Mouse (Mus musculus) regulatory T cell (primary cell): ENCODE measurements around the gene Klhl32.

Experiments
- in situ Hi-C: fragments of 300-600 bp; cut with MboI, MseI; formaldehyde crosslinking; loops from one replicate; pipeline ENCODE4 v1.15.1; 2025; ENCODE audit warnings: high pct_unique_total_duplicates

The Klhl32 gene

DNA sequence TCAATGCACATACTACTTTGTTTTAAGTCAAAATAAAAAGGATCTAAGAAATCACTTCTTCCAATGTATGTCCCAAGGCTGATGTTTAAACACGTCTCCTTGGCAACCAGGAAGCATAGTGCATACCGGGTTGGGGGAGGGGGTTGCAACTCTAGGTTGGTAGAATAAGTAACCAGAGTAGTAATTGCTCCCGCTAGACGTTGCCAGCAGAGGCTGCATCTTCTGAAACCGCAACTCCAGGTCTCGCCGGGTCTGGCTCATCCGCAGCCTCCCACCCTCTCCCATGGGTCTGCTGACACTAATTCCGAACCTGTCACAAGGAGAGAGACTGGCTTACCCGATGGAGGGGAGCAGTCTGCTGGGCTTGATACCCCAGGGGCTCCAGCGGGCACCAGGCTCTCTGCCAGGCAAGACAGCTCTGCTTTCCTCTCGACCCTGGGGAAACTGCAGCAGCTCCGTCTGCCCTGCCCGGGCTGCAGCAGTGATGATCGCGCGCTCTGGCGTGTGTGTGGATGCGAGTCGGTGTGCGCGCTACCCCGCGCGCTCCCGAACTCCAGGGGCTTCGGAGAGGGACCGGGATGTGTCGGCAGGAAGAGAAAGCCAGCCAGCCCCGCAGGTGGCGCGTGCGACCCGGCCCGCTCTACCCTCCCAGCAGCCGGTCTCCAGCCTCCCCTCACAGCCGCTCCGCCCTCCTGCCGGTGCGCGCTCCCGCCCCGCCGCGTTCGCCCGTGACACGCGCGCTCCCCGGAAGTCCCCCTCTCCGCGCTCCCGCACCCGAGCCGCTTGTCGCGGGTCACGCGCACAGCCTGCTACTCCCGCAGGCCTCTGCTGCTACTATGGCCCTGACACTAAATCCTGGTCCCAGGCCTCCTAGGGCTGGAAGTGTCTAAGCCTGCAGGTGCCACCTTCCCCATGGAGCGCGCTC lies at the start of gene Klhl32:
Gene Klhl32, minus strand, starts transcription at position 724 of the 925 bp plus-strand sequence.
- in situ Hi-C loops: no loop called here

DNA sequence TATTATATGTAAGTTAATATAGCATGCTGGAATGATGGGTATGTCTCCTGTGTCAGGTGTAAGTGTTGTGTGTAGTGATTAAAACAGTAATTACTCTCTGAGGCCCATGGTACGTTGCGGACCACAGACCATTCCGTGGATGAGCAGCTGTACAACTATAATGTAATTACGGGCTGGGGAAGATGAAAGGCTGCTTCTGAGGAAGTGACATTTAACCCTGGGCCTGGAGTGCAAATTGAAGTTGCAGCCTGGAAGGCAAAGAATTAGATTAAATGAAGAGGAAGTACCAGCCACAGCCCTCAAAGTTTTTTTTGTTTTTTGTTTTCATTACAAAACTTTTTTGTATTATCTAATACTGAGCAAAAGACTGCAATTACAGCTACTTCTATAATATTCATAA lies 48.2 kb upstream of the Klhl32 start:
- in situ Hi-C loops: loop anchor here (5.0 to 25.0 kb wide), 2 partner anchors 182 to 412 kb away; partner anchors contain the start of gene Mms22l

DNA sequence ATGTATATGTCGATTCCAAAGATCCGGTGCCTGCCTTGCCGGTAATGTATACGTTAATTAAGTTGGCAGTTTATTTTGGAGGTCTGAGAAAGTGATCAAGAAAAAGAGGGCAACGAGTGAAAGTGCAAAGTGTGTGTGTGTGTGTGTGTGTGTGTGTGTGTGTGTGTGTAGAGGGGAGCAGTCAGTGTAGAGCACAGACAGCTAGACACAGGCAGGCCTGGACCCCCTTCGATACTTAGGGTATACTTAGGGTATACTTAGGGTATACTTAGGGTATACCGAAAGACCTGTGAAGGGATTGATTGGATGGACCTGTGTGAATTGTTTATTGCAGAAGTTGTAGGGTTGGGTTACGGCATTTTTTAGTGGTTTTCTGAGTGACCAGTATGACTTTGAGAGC lies 47.7 kb upstream of the Klhl32 start:
- in situ Hi-C loops: loop anchor here (5.0 to 25.0 kb wide), 2 partner anchors 181 to 411 kb away; partner anchors contain the start of gene Mms22l

DNA sequence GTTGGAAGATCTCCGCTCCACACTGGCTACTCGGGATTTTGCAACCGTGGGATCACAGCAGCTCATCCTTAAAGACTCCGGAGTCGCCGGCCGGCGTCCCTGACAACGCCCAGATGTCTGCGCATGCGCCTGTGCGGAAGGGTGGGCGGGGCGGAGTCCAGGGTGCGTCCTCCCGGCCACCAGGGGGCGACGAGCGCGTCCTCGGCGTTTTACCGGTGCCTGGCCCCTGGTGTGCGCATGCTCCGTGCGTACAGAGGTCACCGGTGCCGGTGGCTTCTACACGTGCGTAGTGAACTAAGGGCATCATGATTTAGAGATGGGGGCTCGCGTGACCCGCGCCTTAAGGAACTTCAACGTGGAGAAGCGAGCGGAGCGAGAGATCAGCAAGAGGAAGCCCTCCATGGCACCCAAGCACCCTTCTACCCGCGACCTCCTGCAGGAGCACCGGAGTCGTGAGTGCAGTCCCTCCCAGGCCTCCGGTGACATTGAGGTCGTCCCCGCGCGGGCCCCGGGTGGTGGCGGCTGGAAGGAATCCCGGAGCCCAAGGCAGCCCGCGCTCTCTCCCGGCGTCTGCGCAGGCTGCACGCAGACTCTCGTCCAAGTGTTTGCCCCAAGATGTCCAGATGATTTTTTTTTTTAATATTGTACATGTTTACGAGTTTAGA lies 47.1 kb upstream of the Klhl32 start, which contains the start of gene Ndufaf4:
Gene Ndufaf4, plus strand, starts transcription at position 233 of the 665 bp plus-strand sequence.
- in situ Hi-C loops: loop anchor here (5.0 to 25.0 kb wide), 2 partner anchors 181 to 411 kb away; partner anchors contain the start of gene Mms22l

DNA sequence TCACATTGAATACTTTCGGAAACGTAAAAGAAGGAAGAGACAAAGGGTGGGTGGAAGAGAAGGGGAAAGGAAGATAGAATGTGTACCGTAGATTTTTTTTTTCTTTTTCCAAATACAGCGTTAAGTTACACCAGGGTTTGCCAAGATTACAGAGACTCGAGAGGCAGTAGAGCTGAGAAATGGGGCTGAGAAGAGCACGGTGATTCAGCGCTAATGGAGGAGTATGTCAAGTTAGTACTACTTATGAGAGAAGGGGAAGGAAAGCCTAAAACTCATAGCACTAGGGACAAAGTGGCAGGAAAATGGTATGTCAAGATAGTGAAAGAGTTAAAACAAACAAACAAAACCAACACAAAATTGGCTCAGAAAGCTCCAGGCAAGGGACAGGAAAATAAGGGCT lies 46.4 kb upstream of the Klhl32 start:
- in situ Hi-C loops: loop anchor here (5.0 to 25.0 kb wide), 2 partner anchors 180 to 410 kb away; partner anchors contain the start of gene Mms22l

DNA sequence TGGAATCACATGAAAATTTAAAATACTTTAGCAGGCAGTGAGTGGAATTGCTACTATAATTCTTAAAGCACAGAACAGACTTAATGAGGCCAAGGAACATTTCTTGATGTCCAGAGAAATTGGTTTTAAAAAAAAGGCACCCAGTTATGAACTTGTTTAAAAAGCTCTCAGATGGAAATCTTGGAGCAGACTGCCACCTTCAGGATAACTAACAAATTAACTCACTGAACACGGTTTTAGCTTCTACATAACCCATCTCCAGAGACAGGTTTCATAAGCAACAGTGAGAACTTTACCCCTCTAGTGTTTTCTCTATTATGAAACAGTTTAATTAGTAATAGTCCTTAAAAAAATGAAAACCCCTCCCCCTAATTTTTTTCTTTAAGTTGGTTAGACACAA lies 45.9 kb upstream of the Klhl32 start:
- in situ Hi-C loops: loop anchor here (5.0 to 25.0 kb wide), 2 partner anchors 180 to 410 kb away; partner anchors contain the start of gene Mms22l

DNA sequence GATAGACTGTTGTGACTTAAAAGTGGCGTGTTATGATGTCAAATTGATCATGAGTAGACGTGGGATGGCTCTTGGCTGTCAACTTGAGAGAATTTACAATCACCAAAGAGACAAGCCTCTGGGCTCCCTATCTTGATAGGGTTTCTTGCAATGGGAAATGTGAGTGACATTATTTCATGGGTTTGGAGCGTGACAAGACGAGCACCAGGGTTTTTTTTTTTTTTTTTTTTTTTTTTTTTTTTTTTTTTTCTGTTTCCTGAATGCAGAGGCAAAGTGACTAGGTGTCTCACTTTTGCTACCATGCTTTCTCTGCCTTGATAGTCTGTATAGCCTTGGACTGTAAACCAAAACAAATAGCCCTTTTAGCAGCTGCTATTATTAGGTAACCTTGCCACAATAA lies 43.7 kb upstream of the Klhl32 start:
- in situ Hi-C loops: loop anchor here (5.0 to 25.0 kb wide), 2 partner anchors 177 to 407 kb away; partner anchors contain the start of gene Mms22l

DNA sequence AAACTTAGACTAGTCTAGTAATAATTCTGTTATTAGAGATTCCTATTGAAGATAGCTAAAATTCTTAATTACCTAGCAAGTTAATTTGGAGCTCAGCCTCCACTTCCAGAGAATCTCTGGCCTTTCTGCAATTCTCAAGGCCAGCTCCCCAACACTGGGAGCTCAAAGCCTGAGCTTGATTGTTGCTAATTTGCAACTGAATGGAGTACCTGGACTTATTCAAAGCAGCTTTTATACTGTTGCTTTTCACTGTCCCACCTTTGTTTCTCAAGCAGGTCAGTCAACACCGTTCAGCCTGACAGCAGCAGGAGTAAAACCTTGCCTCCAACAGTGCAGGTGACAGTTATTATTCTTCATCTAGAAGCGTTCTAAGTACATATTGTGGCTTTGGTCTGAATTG lies 41.4 kb upstream of the Klhl32 start:
- in situ Hi-C loops: loop anchor here (25.0 kb wide), 1 partner anchor 405 kb away; the partner anchor contains the start of gene Mms22l

DNA sequence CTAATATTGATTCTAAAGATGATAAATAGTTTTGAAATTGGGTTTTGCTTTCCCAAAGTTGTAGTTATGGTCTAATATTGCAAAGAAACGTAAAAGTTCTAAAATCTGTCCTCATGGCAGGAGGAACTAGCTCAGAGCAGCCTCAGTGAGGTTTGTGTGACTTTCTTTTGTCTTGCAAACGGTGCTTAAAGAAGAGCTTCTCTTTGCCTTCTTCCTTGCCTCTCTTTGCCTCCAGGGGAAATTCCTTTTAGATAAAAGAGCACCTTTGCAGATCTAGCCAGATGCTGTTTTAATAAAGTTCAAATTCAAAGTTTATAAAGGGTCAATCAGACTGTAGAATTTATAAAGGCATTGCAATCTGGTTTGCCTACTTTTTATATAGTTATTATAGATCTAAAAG lies 38.5 kb upstream of the Klhl32 start:
- in situ Hi-C loops: loop anchor here (25.0 kb wide), 1 partner anchor 402 kb away; the partner anchor contains the start of gene Mms22l

DNA sequence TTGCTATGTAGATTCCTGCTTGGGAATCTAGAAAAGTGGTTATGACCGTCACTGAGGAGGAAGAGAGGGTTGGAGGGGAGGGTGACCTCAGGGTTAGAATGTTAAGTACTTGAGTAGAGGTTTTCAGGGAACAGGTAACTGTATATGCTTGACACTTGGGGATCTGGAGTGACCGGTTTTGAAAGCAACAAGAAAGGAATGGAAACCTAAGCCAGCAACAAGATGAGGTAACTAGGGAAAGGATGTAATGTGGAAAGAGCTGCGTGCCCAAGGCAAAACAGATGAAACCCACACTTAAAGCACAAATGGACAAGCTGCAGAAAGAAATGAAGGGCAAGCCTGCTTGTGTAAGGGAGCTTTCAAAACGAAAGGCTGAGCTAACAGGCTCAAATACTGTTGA lies 18.3 kb upstream of the Klhl32 start:
- in situ Hi-C loops: no loop called here

DNA sequence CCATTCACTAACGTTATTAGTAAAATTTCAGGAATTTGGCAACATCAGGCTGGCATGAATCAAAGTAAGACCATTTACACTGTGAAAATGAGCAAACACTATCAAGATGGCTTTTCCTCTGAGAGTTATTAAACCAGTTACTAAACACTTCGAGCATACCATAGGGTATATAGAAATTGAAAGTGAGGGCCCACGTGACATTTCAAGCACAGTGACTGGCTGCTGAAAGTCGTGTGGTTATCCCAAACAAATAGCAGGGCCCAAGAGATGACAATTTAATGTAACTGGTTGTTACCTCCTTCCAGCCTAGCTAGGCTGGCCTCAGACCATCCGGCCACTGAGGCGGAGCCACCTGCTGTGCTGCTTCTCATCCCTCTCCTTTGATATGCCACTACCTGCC lies 14.8 kb upstream of the Klhl32 start:
- in situ Hi-C loops: no loop called here

DNA sequence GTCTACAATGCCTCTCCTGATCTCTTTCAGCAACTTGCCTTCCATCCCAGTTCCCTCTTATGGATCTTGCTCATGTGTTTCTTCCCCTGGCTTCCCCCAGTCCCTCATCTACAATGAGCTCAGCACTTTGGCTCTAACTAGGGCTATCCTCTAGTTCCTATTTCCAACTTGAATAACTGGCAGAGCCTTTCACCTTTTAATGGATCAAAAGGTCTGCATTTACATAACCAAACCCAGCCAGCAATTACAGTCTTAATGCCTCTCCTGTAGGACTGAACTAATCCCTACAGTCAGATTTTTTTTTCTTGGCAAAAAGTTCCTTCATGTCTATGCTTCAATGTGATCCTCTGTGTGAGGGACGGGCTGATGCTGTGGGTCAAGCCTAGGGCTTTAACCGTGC lies 3.5 kb downstream of the Klhl32 start:
- in situ Hi-C loops: no loop called here

DNA sequence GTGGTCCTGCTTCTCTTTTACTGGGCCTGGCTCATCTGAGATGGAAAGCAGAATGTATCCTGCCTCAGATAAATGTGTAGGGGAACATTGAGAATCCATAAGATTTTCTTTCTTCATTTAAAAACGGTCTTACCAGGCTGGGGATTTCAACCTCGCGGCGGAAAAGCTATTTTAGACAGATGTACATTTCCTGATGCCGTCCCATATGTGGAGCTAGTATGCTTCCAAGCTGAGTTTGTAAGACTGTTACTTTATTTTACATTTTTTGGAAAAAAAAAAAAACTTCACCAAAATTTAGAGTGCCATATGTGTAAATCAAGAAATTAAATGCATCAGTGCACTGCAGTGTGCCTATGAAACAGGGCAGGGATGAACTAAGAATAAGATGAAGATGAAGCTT lies 5.4 kb downstream of the Klhl32 start:
- in situ Hi-C loops: no loop called here

DNA sequence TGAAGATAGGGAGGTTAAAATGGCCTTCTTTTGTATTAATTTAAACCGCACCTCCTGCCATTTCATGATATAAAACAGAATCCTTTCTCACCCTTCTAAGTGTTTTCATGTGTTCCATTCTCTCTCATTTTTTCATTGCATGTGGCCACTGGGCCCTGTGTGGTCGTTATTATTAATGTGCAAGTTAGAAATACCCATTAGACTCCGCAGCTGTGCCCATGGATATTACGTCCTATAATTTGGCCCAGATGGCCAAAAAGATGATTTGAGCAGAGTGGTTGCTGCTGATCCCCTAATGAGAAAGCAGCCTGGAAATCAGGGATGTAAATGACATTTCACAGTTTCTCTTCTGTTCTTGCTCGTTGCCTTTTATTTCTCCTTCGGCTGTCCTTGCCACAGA lies 12.4 kb downstream of the Klhl32 start:
- in situ Hi-C loops: no loop called here

DNA sequence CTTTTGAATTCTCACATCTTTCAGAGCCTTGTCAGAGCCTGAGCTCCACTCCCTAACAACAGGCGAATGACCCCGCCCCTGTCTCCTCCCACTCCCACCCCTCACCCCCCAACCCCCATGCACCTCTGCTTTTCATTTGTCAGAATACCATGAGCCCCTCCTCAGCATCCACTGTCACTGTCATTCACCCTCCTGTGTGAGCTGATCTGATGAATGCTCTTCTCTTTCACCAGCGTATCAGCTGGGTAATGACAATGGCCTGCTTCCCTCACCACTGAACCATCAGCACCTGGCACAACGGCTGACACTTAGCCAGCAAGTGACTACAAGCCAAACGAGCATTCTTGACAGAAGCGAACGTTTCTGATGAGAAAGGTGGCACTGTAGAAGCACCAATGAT lies 15.4 kb downstream of the Klhl32 start:
- in situ Hi-C loops: no loop called here

DNA sequence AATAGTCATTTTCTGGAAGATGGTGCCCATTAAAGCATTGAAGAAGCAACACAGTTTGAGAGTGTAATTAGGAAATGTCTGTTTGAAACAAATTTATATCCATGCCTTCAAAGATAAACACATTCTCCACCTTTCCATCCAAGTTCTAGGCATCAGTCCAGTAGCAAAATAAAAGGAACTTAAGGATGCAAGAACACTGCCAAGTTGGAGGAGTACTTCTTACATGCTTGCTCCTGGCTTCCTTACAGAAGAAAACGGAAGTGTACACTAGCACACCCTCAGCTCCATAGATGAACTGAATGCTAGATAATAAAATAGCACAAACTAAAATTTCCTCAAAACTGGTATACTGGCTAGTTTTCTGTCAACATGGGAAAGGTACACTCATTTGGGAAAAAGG lies 42.6 kb downstream of the Klhl32 start:
- in situ Hi-C loops: no loop called here

DNA sequence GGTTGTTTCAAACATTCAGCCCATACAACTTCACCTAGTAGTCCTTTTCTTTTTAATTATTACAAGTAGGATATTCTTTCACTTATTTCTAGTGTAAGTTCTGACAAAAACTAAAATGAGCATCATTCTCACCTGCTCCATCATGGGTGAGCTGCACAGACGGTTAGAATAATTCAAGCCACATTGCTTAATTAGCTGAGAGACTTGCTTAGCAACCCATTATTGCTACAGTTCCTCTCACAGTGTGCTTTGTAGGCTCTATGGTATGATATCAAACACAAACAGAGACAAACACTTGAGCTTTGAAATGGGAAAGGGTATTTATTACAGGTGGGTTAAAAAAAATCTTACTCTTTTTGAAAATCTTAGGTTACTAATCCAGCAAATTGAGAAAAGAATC lies 49.0 kb downstream of the Klhl32 start:
- in situ Hi-C loops: no loop called here

DNA sequence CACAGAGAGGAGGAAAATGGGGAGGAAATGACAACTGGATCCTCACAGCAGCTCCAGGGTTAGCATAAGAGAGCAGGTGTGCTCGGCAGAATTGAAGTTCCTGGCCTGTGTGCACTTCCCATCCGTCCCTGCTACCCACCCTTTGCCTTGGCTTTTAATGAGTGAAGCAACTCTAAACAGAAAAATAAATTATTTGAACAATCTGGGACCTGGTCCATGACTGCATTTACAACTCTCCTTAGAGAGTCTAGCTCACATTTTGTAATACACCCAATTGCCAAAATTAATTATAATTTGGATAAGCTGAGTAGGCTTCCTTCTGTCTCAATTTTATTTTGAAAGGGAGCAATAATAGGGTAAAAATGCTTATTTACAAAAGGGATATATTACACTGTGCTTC lies 49.6 kb downstream of the Klhl32 start:
- in situ Hi-C loops: no loop called here

DNA sequence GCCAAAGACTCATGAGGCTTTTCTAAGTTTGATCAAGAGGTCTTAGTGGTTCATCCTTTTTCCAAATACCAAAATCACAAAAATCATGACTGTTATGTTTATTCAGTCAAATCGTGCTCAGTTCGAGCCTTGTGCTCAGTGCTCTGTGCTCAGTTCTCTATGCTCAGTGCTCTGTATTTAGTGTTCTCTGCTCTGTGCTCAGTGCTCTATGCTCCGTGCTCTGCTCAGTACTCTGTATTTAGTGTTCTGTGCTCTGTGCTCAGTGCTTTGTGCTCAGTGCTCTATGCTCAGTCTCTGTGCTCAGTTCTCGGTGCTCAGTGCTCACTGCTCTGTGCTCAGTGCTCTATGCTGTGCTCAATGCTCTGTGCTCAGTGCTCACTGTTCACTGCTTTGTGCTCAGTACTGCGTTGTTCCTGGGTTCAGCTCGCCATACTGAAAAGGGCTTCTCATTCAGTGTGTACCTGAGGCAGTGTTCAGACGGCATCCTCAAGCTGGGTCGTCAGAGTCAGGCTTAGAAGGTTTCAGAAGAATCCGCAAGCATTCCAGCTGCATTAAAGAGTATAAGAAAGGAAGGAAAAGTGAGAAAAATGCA lies 50.5 kb downstream of the Klhl32 start:
- in situ Hi-C loops: no loop called here

DNA sequence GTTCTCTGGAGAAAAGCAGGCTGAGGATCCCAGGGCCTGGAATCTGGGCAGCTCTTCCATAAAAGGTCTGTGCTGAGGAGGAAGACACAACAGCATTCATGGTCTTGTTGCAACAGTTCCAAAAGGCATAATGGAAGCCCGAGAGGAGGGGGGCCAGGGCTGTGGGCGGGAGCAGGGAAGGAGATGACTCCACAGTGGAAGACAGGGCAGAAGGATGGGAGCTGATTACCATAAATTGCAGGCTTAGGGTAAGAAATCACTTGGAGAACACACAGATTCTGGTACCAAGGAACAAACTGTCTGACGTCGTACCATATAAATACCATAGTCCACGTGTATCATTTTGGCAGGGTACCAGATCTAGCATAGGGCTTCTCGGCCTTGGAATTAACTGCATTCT lies 51.9 kb downstream of the Klhl32 start:
- in situ Hi-C loops: no loop called here

DNA sequence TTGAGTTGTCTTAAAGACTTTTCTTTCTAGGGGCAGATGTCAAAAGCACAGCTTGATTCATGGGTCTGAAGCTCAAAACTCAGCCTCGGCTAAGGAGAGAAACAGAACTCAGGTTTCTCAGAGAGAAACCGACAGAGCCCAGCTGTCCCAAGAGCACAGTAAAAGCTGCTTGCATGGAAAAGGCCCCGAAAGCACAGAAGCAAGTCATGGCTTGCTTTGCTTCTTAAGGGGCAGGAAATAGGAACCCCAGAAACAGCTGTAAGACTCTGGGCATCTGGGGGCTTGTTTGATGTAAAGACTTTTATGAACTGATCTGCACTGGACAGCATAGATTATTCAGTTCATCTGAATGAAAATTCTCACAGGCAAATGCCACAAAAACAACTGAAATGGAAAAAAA lies 53.1 kb downstream of the Klhl32 start:
- in situ Hi-C loops: no loop called here

DNA sequence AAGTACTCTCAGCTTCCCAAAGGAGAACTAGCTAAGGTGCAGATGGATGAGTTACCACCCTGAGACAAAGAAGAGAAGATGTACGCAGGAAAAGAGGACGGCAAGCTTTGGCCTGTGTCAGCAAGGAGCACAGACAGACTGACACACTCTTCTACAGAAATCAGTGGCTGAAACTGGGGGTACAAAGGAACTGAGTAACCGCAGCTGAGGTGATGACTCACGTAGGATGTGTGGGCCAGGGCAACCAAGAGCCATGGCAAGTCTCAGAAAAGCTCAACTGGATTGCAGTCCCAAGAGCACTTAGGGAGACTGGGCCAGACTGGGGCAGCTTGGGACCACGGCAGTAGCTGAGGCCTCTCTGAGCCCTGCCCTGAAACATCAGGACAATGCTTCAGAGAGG lies 53.6 kb downstream of the Klhl32 start:
- in situ Hi-C loops: no loop called here
